Mouse (Mus musculus): Measurements from ENCODE around the gene Bricd5. TPM values are rescaled to one million over a fixed set of nuclear protein-coding genes. Genes with fewer than 3 reads are reported as not detected.
A peak's percentile ranks its signal among the peaks of the same experiment; 100 is the strongest.

Gene Bricd5
- polyA plus RNA-seq, 1 experiment from 2014 or later = not detected

DNA sequence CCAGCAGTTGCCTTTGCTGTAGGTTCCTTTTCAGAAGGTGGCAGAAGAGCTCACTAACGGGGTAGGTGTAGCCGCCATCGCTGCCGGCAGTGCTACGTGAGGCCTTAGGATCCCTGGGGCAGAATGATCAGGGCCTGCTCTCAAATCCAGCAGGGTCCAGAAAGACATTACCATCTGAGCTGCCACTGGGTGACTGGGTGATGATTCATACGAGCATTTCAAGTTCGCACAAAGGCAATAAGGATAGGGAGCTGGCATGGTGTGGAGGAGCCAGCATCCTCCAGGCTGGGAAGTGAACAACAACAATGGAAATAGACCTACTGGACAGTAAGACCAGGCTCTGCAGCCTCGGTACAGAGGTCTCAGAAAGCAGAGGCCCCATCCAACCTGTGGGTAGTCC, 33.3 kb upstream of the Bricd5 start:
- Histone ChIP-seq H3K36me3 (ENCODE audit: control insufficient read depth, insufficient read depth, low read length) (peaks cover 80% of the 10 kb centered on the region), H3K27ac (replicated peaks; ENCODE audit: low read depth, low read length) (no peak overlapping the region), H3K4me3 (replicated peaks; ENCODE audit: low read depth, low read length) (no peak overlapping the region), H3K9me3 (ENCODE audit: control insufficient read depth, low read length) (no peaks in the 10 kb centered on the region), H3K4me1 (ENCODE audit: control insufficient read depth, insufficient read depth, low read length) (no peaks in the 10 kb centered on the region), H3K4me2 (ENCODE audit: low read length) (no peak overlapping the region), H3K9ac (replicated peaks; ENCODE audit: low read length) (no peak overlapping the region), H3K27me3 (ENCODE audit: control insufficient read depth, insufficient read depth, low read length) (no peaks in the 10 kb centered on the region)
- ATAC-seq (ENCODE audit: low FRiP score, low TSS enrichment) (no peak), DNase-seq (no peak)
- WGBS = 92% methylated on average over 8 of the region's 8 CpGs

DNA sequence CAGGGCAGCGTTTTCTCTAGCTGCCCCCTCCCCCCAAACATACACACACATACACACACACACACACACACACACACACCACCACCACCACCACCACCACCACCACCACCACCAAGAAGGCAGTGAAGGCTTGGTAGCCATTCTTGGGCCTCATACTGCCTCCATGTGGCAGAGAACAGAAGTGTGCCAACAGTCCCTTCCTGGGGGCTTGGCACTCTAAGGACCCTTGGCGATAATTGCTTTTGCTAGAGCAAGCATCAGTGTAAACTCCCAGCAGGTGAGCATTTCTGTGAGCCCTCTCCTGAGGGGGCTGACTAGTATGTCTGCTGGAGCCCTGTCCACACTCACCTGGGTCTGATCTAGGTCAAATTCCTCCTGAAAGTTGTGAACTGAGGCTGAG, 32.5 kb upstream of the Bricd5 start:
- DNase-seq (peak; percentile 13), ATAC-seq (ENCODE audit: low FRiP score, low TSS enrichment) (no peak)
- no peak overlapping the region for H3K27ac ChIP-seq (replicated peaks; ENCODE audit: low read depth, low read length)
- H3K4me3 ChIP-seq (replicated peaks; ENCODE audit: low read depth, low read length) = no peak overlapping the region
- 47% methylated on average over 2 of the region's 2 CpGs for WGBS
- no peaks in the 10 kb centered on the region for H3K27me3 ChIP-seq (ENCODE audit: control insufficient read depth, insufficient read depth, low read length)
- H3K4me1 ChIP-seq (ENCODE audit: control insufficient read depth, insufficient read depth, low read length) = no peaks in the 10 kb centered on the region
- no peaks in the 10 kb centered on the region for H3K9me3 ChIP-seq (ENCODE audit: control insufficient read depth, low read length)
- H3K36me3 ChIP-seq (ENCODE audit: control insufficient read depth, insufficient read depth, low read length) = peaks cover 83% of the 10 kb centered on the region
- no peak overlapping the region for H3K9ac ChIP-seq (replicated peaks; ENCODE audit: low read length)
- H3K4me2 ChIP-seq (ENCODE audit: low read length) = no peak overlapping the region

DNA sequence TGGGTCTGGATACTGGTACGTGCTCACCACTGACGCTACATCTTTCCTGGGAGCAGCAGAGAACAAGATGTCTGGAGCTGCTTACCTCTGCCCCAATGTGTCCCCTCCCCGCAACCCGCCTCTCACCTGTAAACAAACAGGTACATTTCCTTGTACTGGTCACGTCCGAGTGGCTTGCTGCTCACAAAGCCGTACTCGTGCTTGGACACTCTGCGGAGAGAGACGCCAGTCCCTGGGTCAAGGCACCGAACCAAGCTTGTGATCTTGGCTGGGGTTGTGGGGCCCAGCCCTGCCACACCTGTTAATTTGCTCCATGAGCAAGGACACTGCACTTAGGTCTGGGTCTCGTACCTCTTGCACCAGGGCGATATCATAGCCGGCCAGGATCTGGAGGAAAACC, 31.6 kb upstream of the Bricd5 start:
- no peaks in the 10 kb centered on the region for H3K4me1 ChIP-seq (ENCODE audit: control insufficient read depth, insufficient read depth, low read length)
- H3K4me2 ChIP-seq (ENCODE audit: low read length) = no peak overlapping the region
- DNase-seq = no peak
- H3K9me3 ChIP-seq (ENCODE audit: control insufficient read depth, low read length) = no peaks in the 10 kb centered on the region
- H3K9ac ChIP-seq (replicated peaks; ENCODE audit: low read length) = no peak overlapping the region
- H3K36me3 ChIP-seq (ENCODE audit: control insufficient read depth, insufficient read depth, low read length) = peaks cover 90% of the 10 kb centered on the region
- 91% methylated on average over 14 of the region's 14 CpGs for WGBS
- H3K27me3 ChIP-seq (ENCODE audit: control insufficient read depth, insufficient read depth, low read length) = no peaks in the 10 kb centered on the region
- ATAC-seq (ENCODE audit: low FRiP score, low TSS enrichment) = no peak
- no peak overlapping the region for H3K27ac ChIP-seq (replicated peaks; ENCODE audit: low read depth, low read length)
- H3K4me3 ChIP-seq (replicated peaks; ENCODE audit: low read depth, low read length) = no peak overlapping the region

DNA sequence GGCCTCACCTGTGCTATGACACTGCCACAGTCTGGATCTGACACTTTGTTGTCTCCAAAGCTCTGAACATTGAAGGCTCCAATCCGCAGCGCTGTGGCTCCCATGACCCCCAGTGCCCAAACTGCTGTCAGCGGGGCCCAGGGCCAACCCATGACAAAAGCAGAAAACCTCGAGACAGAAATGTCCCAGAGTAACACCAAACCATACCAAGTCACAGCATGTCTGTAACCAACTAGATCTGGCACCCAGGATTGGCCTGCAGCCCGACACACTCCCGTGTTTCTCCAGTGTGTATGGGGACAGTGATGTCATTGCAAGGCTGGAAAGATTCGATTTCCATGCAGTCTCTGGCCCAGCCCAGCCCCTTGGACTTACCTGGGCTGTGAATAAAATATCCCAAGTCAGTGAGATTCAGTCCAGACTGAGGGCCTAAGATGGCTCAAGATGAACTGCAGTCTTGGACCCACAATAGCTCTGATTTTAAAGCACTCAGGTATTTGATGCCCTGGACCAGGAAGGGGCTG, 31.0 kb upstream of the Bricd5 start, which contains the start of gene Dnase1l2:
Gene Dnase1l2, minus strand, starts transcription at position 474 of the 524 bp plus-strand sequence.
- Histone ChIP-seq H3K9ac (replicated peaks; ENCODE audit: low read length) (no peak within 1 kb of the TSS), H3K36me3 (ENCODE audit: control insufficient read depth, insufficient read depth, low read length) (peaks cover 94% of the 10 kb centered on the region), H3K27me3 (ENCODE audit: control insufficient read depth, insufficient read depth, low read length) (no peaks in the 10 kb centered on the region), H3K4me1 (ENCODE audit: control insufficient read depth, insufficient read depth, low read length) (no peaks in the 10 kb centered on the region), H3K4me3 (replicated peaks; ENCODE audit: low read depth, low read length) (no peak within 1 kb of the TSS), H3K4me2 (ENCODE audit: low read length) (no peak within 1 kb of the TSS), H3K9me3 (ENCODE audit: control insufficient read depth, low read length) (no peaks in the 10 kb centered on the region), H3K27ac (replicated peaks; ENCODE audit: low read depth, low read length) (no peak within 1 kb of the TSS)
- WGBS = 87% methylated on average over 7 of the region's 7 CpGs
- DNase-seq (no peak), ATAC-seq (ENCODE audit: low FRiP score, low TSS enrichment) (no peak)

DNA sequence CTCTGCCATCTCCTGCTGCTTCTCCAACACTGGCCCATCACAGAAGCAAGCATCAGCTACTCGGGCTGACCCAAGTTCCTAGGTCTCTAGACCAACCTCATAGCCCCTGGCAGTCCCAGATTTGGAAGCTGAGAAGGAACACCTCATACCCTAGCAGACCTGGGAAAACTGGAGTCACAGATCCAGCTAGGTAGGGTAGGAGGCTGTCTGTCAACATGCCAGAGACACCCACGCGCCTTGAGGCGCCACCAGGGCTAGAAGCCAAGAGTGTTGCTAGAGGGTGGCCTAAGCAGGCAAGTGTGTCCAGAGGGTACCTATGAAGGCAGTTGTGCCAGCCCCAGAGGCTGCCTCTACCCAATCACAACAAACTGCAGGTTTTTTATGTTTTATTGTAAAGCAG, 30.3 kb upstream of the Bricd5 start:
- Histone ChIP-seq H3K27me3 (ENCODE audit: control insufficient read depth, insufficient read depth, low read length) (no peaks in the 10 kb centered on the region), H3K4me2 (ENCODE audit: low read length) (no peak overlapping the region), H3K27ac (replicated peaks; ENCODE audit: low read depth, low read length) (no peak overlapping the region), H3K9ac (replicated peaks; ENCODE audit: low read length) (no peak overlapping the region), H3K4me3 (replicated peaks; ENCODE audit: low read depth, low read length) (no peak overlapping the region), H3K4me1 (ENCODE audit: control insufficient read depth, insufficient read depth, low read length) (no peaks in the 10 kb centered on the region), H3K36me3 (ENCODE audit: control insufficient read depth, insufficient read depth, low read length) (peaks cover 94% of the 10 kb centered on the region), H3K9me3 (ENCODE audit: control insufficient read depth, low read length) (no peaks in the 10 kb centered on the region)
- DNase-seq = no peak
- no peak for ATAC-seq (ENCODE audit: low FRiP score, low TSS enrichment)
- WGBS = 94% methylated on average over 4 of the region's 4 CpGs

DNA sequence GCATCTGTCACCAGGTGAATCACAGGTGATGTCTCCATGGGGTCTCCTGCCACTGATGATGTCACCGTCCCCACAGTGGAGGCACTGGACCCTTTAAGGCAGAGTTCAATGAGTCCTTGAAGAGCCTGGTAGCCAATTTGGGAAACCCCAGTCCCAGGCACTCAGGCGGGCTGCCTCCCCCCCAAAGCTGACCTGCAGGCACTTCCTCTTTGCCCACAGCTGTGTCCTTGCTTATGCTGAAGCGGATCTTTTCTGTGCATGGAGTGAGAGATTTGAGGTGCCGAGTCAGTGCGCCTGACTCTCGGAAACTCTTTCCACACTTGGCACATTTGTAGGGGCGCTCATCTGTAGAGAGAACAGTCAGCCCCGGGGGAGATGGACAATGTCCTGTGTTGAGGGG, 27.1 kb upstream of the Bricd5 start:
- Histone ChIP-seq H3K9me3 (ENCODE audit: control insufficient read depth, low read length) (no peaks in the 10 kb centered on the region), H3K27me3 (ENCODE audit: control insufficient read depth, insufficient read depth, low read length) (no peaks in the 10 kb centered on the region), H3K27ac (replicated peaks; ENCODE audit: low read depth, low read length) (no peak overlapping the region), H3K9ac (replicated peaks; ENCODE audit: low read length) (no peak overlapping the region), H3K4me2 (ENCODE audit: low read length) (no peak overlapping the region), H3K36me3 (ENCODE audit: control insufficient read depth, insufficient read depth, low read length) (peaks cover 93% of the 10 kb centered on the region), H3K4me3 (replicated peaks; ENCODE audit: low read depth, low read length) (no peak overlapping the region), H3K4me1 (ENCODE audit: control insufficient read depth, insufficient read depth, low read length) (no peaks in the 10 kb centered on the region)
- 95% methylated on average over 8 of the region's 8 CpGs for WGBS
- DNase-seq = no peak
- ATAC-seq (ENCODE audit: low FRiP score, low TSS enrichment) = no peak

DNA sequence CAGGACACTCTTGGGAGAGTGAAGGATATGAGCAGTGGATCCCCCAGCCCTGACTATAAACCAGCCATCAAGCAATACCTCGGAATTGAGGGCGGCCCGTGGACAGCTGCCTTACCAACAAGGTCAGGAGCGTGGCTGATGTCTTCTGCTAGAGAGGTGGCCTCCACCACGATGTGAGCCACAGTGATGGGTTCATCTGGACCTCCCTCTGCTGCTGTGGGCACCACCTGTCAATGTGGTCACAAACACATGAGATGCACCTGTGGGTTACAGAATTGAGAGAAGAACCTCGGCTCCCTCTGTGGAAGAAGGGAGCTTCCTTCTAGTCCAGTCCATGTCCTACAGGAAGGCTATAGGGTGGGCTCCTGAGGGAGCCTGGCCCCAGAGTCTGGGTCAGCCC, 24.2 kb upstream of the Bricd5 start:
- peaks cover 12% of the 10 kb centered on the region for H3K4me1 ChIP-seq (ENCODE audit: control insufficient read depth, insufficient read depth, low read length)
- DNase-seq (no peak), ATAC-seq (ENCODE audit: low FRiP score, low TSS enrichment) (no peak)
- no peak overlapping the region for H3K9ac ChIP-seq (replicated peaks; ENCODE audit: low read length)
- 94% methylated on average over 6 of the region's 6 CpGs for WGBS
- peaks cover 69% of the 10 kb centered on the region for H3K36me3 ChIP-seq (ENCODE audit: control insufficient read depth, insufficient read depth, low read length)
- no peak overlapping the region for H3K27ac ChIP-seq (replicated peaks; ENCODE audit: low read depth, low read length)
- no peaks in the 10 kb centered on the region for H3K9me3 ChIP-seq (ENCODE audit: control insufficient read depth, low read length)
- no peak overlapping the region for H3K4me3 ChIP-seq (replicated peaks; ENCODE audit: low read depth, low read length)
- no peaks in the 10 kb centered on the region for H3K27me3 ChIP-seq (ENCODE audit: control insufficient read depth, insufficient read depth, low read length)
- H3K4me2 ChIP-seq (ENCODE audit: low read length) = no peak overlapping the region

DNA sequence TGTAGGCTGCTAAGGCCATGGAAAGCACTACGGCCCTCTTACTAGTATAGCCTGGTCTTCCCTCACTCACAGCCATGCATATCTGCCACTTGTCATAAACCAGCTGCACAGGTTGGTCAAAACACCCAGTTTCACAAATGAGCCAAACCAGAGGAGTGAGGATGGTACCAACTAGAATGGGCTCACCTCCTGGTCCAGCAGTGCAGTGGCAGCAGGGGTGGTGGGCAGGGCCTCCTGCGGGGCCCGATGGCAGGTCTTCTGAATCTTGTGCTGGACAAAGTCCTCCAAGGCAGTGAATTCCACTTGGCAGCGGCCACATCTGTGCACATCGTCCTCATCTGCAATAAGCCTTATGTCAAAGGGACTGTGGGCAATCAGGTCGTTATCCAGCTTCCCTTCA, 22.5 kb upstream of the Bricd5 start:
- Histone ChIP-seq H3K36me3 (ENCODE audit: control insufficient read depth, insufficient read depth, low read length) (peaks cover 52% of the 10 kb centered on the region), H3K4me2 (ENCODE audit: low read length) (no peak overlapping the region), H3K4me1 (ENCODE audit: control insufficient read depth, insufficient read depth, low read length) (peaks cover 15% of the 10 kb centered on the region), H3K9me3 (ENCODE audit: control insufficient read depth, low read length) (no peaks in the 10 kb centered on the region), H3K4me3 (replicated peaks; ENCODE audit: low read depth, low read length) (no peak overlapping the region), H3K27ac (replicated peaks; ENCODE audit: low read depth, low read length) (no peak overlapping the region), H3K27me3 (ENCODE audit: control insufficient read depth, insufficient read depth, low read length) (no peaks in the 10 kb centered on the region), H3K9ac (replicated peaks; ENCODE audit: low read length) (no peak overlapping the region)
- no peak for DNase-seq
- WGBS = 98% methylated on average over 6 of the region's 6 CpGs
- ATAC-seq (ENCODE audit: low FRiP score, low TSS enrichment) = no peak

DNA sequence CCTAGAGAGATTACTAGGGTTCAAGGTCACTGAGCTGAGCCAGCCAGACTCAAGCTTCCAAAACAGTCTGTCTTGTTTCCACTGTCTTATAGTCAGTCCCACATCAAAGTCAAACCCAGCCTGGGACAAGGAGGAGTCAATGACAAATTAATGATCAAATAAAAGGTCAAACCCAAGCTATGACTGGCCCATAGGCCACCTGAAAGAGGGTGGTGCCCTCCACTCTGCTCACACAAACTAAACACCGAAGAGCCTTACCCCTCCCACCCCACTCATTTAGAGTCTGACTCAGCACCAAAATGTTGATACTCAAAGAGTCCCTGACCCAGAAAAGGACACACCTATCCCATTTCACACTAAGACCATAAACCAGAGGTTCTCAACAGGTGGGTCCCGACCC, 20.3 kb upstream of the Bricd5 start:
- H3K9me3 ChIP-seq (ENCODE audit: control insufficient read depth, low read length) = no peaks in the 10 kb centered on the region
- peaks cover 30% of the 10 kb centered on the region for H3K36me3 ChIP-seq (ENCODE audit: control insufficient read depth, insufficient read depth, low read length)
- H3K9ac ChIP-seq (replicated peaks; ENCODE audit: low read length) = no peak overlapping the region
- DNase-seq = no peak
- H3K4me3 ChIP-seq (replicated peaks; ENCODE audit: low read depth, low read length) = no peak overlapping the region
- H3K4me2 ChIP-seq (ENCODE audit: low read length) = peak overlapping the region; percentile 84; the same call in 1 of the 2 replicates
- H3K27me3 ChIP-seq (ENCODE audit: control insufficient read depth, insufficient read depth, low read length) = no peaks in the 10 kb centered on the region
- peaks cover 15% of the 10 kb centered on the region for H3K4me1 ChIP-seq (ENCODE audit: control insufficient read depth, insufficient read depth, low read length)
- H3K27ac ChIP-seq (replicated peaks; ENCODE audit: low read depth, low read length) = no peak overlapping the region
- no peak for ATAC-seq (ENCODE audit: low FRiP score, low TSS enrichment)
- WGBS = 88% methylated on average over 2 of the region's 2 CpGs

Data from midbrain, embryonic 14.5 days (tissue).